Mouse (Mus musculus) midbrain, postnatal 0 days (tissue): ENCODE data around the gene Slc3a2. TPM values are rescaled to one million over a fixed set of nuclear protein-coding genes. Genes with fewer than 3 reads are reported as not detected.
A peak's percentile ranks its signal among the peaks of the same experiment; 100 is the strongest.

Experiments used
- ATAC-seq: fragments of 200-750 bp; cut with Nextera tagmentation; 2 replicates; pipeline ENCODE4 v1.8.0; 2017; ENCODE audit warnings: moderate number of reproducible peaks, mild to moderate bottlenecking, moderate TSS enrichment, moderate library complexity; ENCODE audit not compliant: low FRiP score
- DNase-seq: peaks from one replicate; pipeline ENCODE4 v3.0.0-alpha.2; 2015; ENCODE audit warnings: low spot score
- H3K27ac ChIP-seq: fragments of 300-500 bp; sonication (generic); 2 replicates; pipeline ENCODE4 v1.5.1; 2014; ENCODE audit warnings: low read depth, mild to moderate bottlenecking, low read length, mixed read lengths
- H3K27me3 ChIP-seq: fragments of 300-500 bp; sonication (generic); 2 replicates; pipeline ENCODE4 v1.6.1; 2014; ENCODE audit warnings: low read length, control low read depth, mixed read lengths; ENCODE audit not compliant: insufficient read depth
- H3K36me3 ChIP-seq: fragments of 300-500 bp; sonication (generic); 2 replicates; pipeline ENCODE4 v1.6.1; 2014; ENCODE audit warnings: low read length, control low read depth, mixed read lengths; ENCODE audit not compliant: insufficient read depth
- H3K4me1 ChIP-seq: fragments of 300-500 bp; sonication (generic); 2 replicates; pipeline ENCODE4 v1.6.1; 2014; ENCODE audit warnings: mild to moderate bottlenecking, control low read depth, antibody characterized with exemption, low read length, mixed read lengths; ENCODE audit not compliant: insufficient read depth
- H3K4me2 ChIP-seq: fragments of 300-500 bp; sonication (generic); 2 replicates; pipeline ENCODE4 v1.6.1; 2014; ENCODE audit warnings: low read depth, mild to moderate bottlenecking, low read length, mixed read lengths; ENCODE audit not compliant: poor library complexity, severe bottlenecking
- H3K4me3 ChIP-seq: fragments of 300-500 bp; sonication (generic); 2 replicates; pipeline ENCODE4 v1.5.1; 2014; ENCODE audit warnings: low read depth, mild to moderate bottlenecking, low read length, moderate library complexity
- H3K9ac ChIP-seq: fragments of 300-500 bp; sonication (generic); replicated peaks from 2 replicates; pipeline ENCODE4 v1.6.1; 2014; ENCODE audit warnings: mild to moderate bottlenecking, low read length, moderate library complexity, mixed read lengths; ENCODE audit not compliant: poor library complexity, severe bottlenecking
- H3K9me3 ChIP-seq: fragments of 300-500 bp; sonication (generic); 2 replicates; pipeline ENCODE4 v1.6.1; 2016; ENCODE audit warnings: low read length, control low read depth
- CTCF ChIP-seq: IDR thresholded peaks from 2 replicates; pipeline ENCODE4 v1.5.1; 2016; ENCODE audit warnings: antibody characterized with exemption, mild to moderate bottlenecking
- WGBS: fragments of 180-500 bp; shearing (Covaris S2); extraction: QIAGEN DNeasy Blood & Tissue Kit; methylation state at CpG from one replicate; pipeline ENCODE4 v1.1.7; 2014; 5-methylcytosine and 5-hydroxymethylcytosine counted together
- polyA plus RNA-seq: library from polyadenylated mRNA; unstranded; fragments of >200 nt; fragmentation: Nextera tagmentation; extraction: Ambion mirVana; gene quantifications from 2 replicates; pipeline ENCODE4 v1.2.1, GENCODE M21; 2015
- total RNA-seq: library from RNA; depleted of rRNA; stranded (reverse); fragments of >200 nt; gene quantifications from 2 replicates; pipeline ENCODE4 v1.2.3, GENCODE M21; 2014

Slc3a2 gene
- total and polyA plus RNA-seq, 2 experiments from 2014 or later: 133 to 212 TPM

- TF ChIP-seq CTCF: no peak
- peak overlapping the region; percentile 90 for H3K27ac ChIP-seq
- H3K9me3 ChIP-seq: no peaks in the 10 kb centered on the region
- ATAC-seq (no peak), DNase-seq (no peak)
- H3K27me3 ChIP-seq: no peaks in the 10 kb centered on the region
- peak overlapping the region; percentile 95 for H3K9ac ChIP-seq
- 0 out of 2 replicates have a peak, but pooled peaks cover 6% of the 10 kb centered on the region for H3K36me3 ChIP-seq
- peak overlapping the region; percentile 68 for H3K4me2 ChIP-seq
- WGBS: 4% methylated on average over 14 of the region's 14 CpGs
- H3K4me1 ChIP-seq: peaks cover 16% of the 10 kb centered on the region; the same call in 1 of the 2 replicates
- peak overlapping the region; percentile 99 for H3K4me3 ChIP-seq
Observed at GRCm38 (mm10) chr19:8757471-8757998, 34.4 kb upstream of the Slc3a2 start.

DNA sequence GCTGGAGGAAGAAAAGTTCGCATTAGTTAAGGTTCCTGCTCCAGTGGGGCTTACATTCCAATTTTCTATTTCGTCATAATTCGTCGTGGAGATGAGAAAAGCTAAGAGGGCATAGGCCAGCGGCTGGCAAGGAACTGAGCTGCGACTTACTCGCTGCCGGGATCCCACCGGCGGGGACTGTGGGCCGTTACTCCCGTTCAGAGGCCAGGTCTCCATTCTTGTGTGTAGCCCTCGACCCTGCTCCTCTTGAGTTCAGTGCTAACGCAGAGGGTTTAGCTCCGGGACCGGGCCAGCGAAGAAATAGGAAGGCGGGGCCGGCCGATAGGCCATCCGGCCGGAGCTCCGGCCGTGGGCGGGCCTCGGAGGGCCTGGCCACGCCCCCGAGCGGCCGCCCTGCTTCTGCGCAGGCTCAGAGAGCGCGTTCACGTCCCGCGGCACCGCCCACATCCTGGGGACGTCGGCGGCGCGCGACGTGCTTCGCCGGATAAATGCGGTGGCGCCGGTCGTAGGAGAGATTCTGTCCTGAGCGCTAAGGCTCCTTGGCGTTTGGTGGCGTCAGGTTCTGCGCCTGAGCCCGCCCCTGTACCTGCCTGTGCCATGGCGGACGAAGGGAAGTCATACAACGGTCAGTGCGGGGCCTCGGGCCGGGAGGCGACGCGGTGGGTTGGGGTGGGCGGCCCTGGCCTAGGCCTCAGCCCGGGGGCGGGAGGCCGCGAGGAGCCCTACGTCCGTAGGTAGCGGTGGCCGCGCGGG is 33.6 kb upstream of the Slc3a2 start, which contains the start of gene Nxf1:
Gene Nxf1 (plus strand): TSS at position 439 of the 753 bp plus-strand sequence.
- under 1% methylated on average over 74 of the region's 75 CpGs for WGBS
- peak; percentile 10; the same call in 1 of the 2 replicates for TF ChIP-seq CTCF
- Histone ChIP-seq H3K36me3 (0 out of 2 replicates have a peak, but pooled peaks cover 6% of the 10 kb centered on the region), H3K9me3 (no peaks in the 10 kb centered on the region), H3K4me2 (peak within 1 kb of the TSS; percentile 68), H3K27ac (peak within 1 kb of the TSS; percentile 90), H3K4me1 (peaks cover 16% of the 10 kb centered on the region; the same call in 1 of the 2 replicates), H3K4me3 (peak within 1 kb of the TSS; percentile 99), H3K9ac (peak within 1 kb of the TSS; percentile 95), H3K27me3 (no peaks in the 10 kb centered on the region)
- DNase-seq: peak; percentile 95
- peak; percentile 94 for ATAC-seq

- H3K4me3 ChIP-seq: peak overlapping the region; percentile 99; the same call in 1 of the 2 replicates
- no peak overlapping the region for H3K4me2 ChIP-seq
- no peak for TF ChIP-seq CTCF
- ATAC-seq (no peak), DNase-seq (no peak)
- no peaks in the 10 kb centered on the region for H3K27me3 ChIP-seq
- WGBS: 71% methylated on average over 3 of the region's 3 CpGs
- no peak overlapping the region for H3K9ac ChIP-seq
- H3K9me3 ChIP-seq: no peaks in the 10 kb centered on the region
- peaks cover 16% of the 10 kb centered on the region; the same call in 1 of the 2 replicates for H3K4me1 ChIP-seq
- no peak overlapping the region for H3K27ac ChIP-seq
- H3K36me3 ChIP-seq: peaks cover 11% of the 10 kb centered on the region
Observed at GRCm38 (mm10) chr19:8755652-8756051, 32.5 kb upstream of the Slc3a2 start.

GRCm38 (mm10) chr19:8747368-8747767 is 24.2 kb upstream of the Slc3a2 start:
- H3K36me3 ChIP-seq: peaks cover 45% of the 10 kb centered on the region
- no peak for ATAC-seq

DNA sequence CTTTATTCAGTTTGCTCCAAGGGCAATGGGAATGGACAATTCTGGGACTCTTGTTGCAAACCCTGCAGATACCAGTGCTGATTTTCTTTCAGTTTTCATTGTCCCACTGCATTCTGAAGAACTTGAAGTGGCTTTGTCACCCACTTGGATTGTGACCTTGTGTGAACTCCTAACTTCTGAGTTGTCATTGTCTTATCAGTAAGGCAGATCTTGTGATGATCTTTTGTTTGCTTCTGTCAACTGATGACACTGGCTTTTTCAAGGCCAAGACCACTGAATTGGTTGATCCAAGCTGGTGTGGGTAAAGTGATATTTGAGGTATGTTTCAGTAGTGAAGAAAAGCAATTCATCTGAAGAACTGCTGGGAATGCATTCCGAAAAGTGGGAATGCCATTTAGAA is 22.2 kb upstream of the Slc3a2 start:
- ATAC-seq (no peak), DNase-seq (no peak)
- no peak overlapping the region for H3K27ac ChIP-seq
- WGBS: 98% methylated on average over 1 of the region's 1 CpGs
- no peaks in the 10 kb centered on the region for H3K9me3 ChIP-seq
- no peak for TF ChIP-seq CTCF
- H3K4me3 ChIP-seq: no peak overlapping the region
- H3K9ac ChIP-seq: no peak overlapping the region
- no peaks in the 10 kb centered on the region for H3K27me3 ChIP-seq
- peaks cover 10% of the 10 kb centered on the region; the same call in 1 of the 2 replicates for H3K4me1 ChIP-seq
- peaks cover 37% of the 10 kb centered on the region for H3K36me3 ChIP-seq
- H3K4me2 ChIP-seq: no peak overlapping the region

More at GRCm38 (mm10) chr19:8747368-8747767, 24.2 kb upstream of the Slc3a2 start:
- DNase-seq: no peak
- Histone ChIP-seq H3K4me1 (peaks cover 6% of the 10 kb centered on the region; the same call in 1 of the 2 replicates), H3K27me3 (no peaks in the 10 kb centered on the region), H3K4me2 (no peak overlapping the region), H3K4me3 (no peak overlapping the region), H3K27ac (no peak overlapping the region), H3K9ac (no peak overlapping the region), H3K9me3 (no peaks in the 10 kb centered on the region)
- TF ChIP-seq CTCF: peak; percentile 56
- WGBS: 72% methylated on average over 2 of the region's 2 CpGs

DNA sequence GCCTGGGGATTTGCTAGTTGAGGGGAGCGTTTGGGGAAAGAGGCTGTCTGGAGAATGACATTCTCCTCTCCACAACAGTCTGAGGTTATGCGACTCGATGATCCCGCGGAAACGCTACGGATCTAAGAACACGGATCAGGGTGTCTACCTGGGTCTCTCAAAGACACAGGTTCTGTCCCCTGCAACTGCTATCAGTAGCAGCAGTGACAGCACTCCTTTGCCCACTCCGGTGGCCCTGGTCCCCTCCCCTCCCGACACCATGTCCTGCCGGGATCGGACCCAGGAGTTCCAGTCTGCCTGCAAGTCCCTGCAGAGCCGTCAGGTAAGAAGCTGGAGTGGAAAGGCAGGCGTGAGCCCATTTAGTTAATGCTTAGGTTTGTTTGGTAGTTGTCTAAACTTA is 19.0 kb upstream of the Slc3a2 start:
- Histone ChIP-seq H3K27me3 (no peaks in the 10 kb centered on the region), H3K36me3 (peaks cover 35% of the 10 kb centered on the region), H3K4me3 (peak overlapping the region; percentile 85), H3K9ac (peak overlapping the region; percentile 86), H3K9me3 (no peaks in the 10 kb centered on the region), H3K4me1 (peaks cover 10% of the 10 kb centered on the region; the same call in 1 of the 2 replicates), H3K27ac (peak overlapping the region; percentile 95), H3K4me2 (peak overlapping the region; percentile 97)
- WGBS: 23% methylated on average over 14 of the region's 14 CpGs
- ATAC-seq (no peak), DNase-seq (no peak)
- no peak for TF ChIP-seq CTCF
